Mouse (Mus musculus) thymus, adult 2 months (tissue): ENCODE measurements around the gene Actl6a.

Source experiments
- CTCF ChIP-seq: fragments of 200-500 bp; IDR thresholded peaks from 2 replicates; pipeline ENCODE4 v1.5.1; 2012; ENCODE audit warnings: mild to moderate bottlenecking, control low read depth, low read length, moderate library complexity, borderline replicate concordance; ENCODE audit not compliant: control insufficient read depth, poor library complexity, insufficient read depth; ENCODE audit errors: extremely low read depth
- POLR2A ChIP-seq: fragments of 200-500 bp; IDR thresholded peaks from 2 replicates; pipeline ENCODE4 v1.6.1; 2012; ENCODE audit warnings: mild to moderate bottlenecking, low read length, control low read depth, moderate library complexity; ENCODE audit not compliant: control insufficient read depth, poor library complexity, insufficient read depth; ENCODE audit errors: extremely low read depth

DNA sequence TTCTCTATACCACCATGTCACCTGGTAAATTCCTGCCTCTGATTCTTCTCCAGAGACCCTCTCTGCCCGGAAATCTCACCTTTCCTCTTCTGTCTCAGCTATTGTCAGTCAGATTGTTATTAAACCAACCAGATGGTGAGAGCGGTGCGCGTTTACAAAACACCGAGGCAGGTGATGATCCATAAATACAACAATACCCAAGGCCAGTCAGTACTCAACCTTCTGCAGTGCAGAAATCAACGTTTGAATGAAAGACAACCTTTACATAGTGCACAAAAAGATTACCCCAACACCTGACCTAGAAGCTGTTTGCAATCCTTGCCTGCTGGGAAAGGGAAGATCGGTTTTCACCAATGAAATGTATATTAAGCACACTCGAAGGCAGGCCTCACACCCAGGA, 56.9 kb downstream of the Actl6a start:
- TF ChIP-seq CTCF, result no peak
- TF ChIP-seq POLR2A, result no peak
